In genomic region chr4:136430609-136431375, GRCm38 (mm10) we compare ENCODE assay signal across 12 mouse cellular contexts. TPM values are rescaled to one million over a fixed set of nuclear protein-coding genes. Genes with fewer than 3 reads are reported as not detected.
DNase-seq lines count a peak whose midpoint lies in the region; ATAC-seq and TF ChIP-seq lines count a peak whose summit lies in the region.
"Had no signal": no experiment of that assay in that cellular context is flagged by ENCODE, and none has a peak within 500 bp of the region (broad histone marks: within the 10 kb centered on the region; RNA-seq: fewer than 3 reads in every experiment).

No protein-coding gene starts in this region.

- H3K27me3 ChIP-seq in lung, embryonic 14.5 days (ENCODE audit: insufficient read depth, low read length), result no peaks in the 10 kb centered on the region; the same call in 1 of the 2 replicates
- H3K27me3 ChIP-seq in embryonic facial prominence, embryonic 11.5 days (ENCODE audit: control insufficient read depth, insufficient read depth, low read length), result 0 out of 2 replicates have a peak, but pooled peaks cover under 1% of the 10 kb centered on the region
- peaks cover 6% of the 10 kb centered on the region; the same call in 1 of the 2 replicates for H3K27me3 ChIP-seq in forebrain, embryonic 16.5 days (replicated peaks; ENCODE audit: control insufficient read depth, insufficient read depth, low read length)
- H3K27me3 ChIP-seq in hindbrain, embryonic 16.5 days (replicated peaks; ENCODE audit: control insufficient read depth, insufficient read depth, low read length), result no peaks in the 10 kb centered on the region; the same call in 1 of the 2 replicates

- no peak overlapping the region for H3K4me3 ChIP-seq in lung, embryonic 14.5 days (ENCODE audit: low read depth, low read length)
- no peak overlapping the region for H3K4me3 ChIP-seq in embryonic facial prominence, embryonic 11.5 days (ENCODE audit: low read depth, low read length)
- no peak overlapping the region for H3K4me3 ChIP-seq in forebrain, embryonic 16.5 days (replicated peaks; ENCODE audit: low read length)
- no peak overlapping the region for H3K4me3 ChIP-seq in hindbrain, embryonic 16.5 days (ENCODE audit: low read length)

- peak; percentile 66 for ATAC-seq in lung, embryonic 14.5 days (ENCODE audit: insufficient read depth)
- 0 out of 2 replicates have a peak, but pooled peaks have one; percentile 49 for ATAC-seq in embryonic facial prominence, embryonic 11.5 days (replicated peaks; ENCODE audit: insufficient number of reproducible peaks, low FRiP score, low TSS enrichment, low read depth)
- ATAC-seq in forebrain, embryonic 16.5 days, result peak; percentile 55
- no peak for ATAC-seq in hindbrain, embryonic 16.5 days
- no peak for ATAC-seq in megakaryocyte progenitor cell, adult 5-6 weeks (replicated peaks; ENCODE audit: poor library complexity)

- H3K9me3 ChIP-seq in lung, embryonic 14.5 days (ENCODE audit: low read depth, low read length), result no peaks in the 10 kb centered on the region
- no peaks in the 10 kb centered on the region for H3K9me3 ChIP-seq in embryonic facial prominence, embryonic 11.5 days (replicated peaks; ENCODE audit: control insufficient read depth, low read length)
- no peaks in the 10 kb centered on the region for H3K9me3 ChIP-seq in forebrain, embryonic 16.5 days (ENCODE audit: control insufficient read depth, low read length)
- H3K9me3 ChIP-seq in hindbrain, embryonic 16.5 days (ENCODE audit: control insufficient read depth, low read length), result no peaks in the 10 kb centered on the region
- H3K9me3 ChIP-seq: G1E had no signal

- no peak overlapping the region for H3K4me2 ChIP-seq in lung, embryonic 14.5 days
- H3K4me2 ChIP-seq in embryonic facial prominence, embryonic 11.5 days (ENCODE audit: low read depth, low read length), result no peak overlapping the region
- no peak overlapping the region for H3K4me2 ChIP-seq in forebrain, embryonic 16.5 days (ENCODE audit: low read length)
- no peak overlapping the region for H3K4me2 ChIP-seq in hindbrain, embryonic 16.5 days (ENCODE audit: low read length)

- peak; percentile 29 for DNase-seq in lung, embryonic 14.5 days
- DNase-seq in lung, postnatal 10 days, result no peak
- DNase-seq in embryonic facial prominence, embryonic 11.5 days (ENCODE audit: low spot score), result no peak
- DNase-seq in B cell, adult 2 months, result no peak
- no peak for DNase-seq in layer of hippocampus, adult 8-10 months (ENCODE audit: low spot score in 2 of 2)
- DNase-seq: right cerebral cortex, postnatal 25 days had no signal

- no peak for TF ChIP-seq CTCF in lung, embryonic 14.5 days (IDR thresholded peaks at IDR 0.05; ENCODE audit: low read depth)

- H3K4me1 ChIP-seq in lung, embryonic 14.5 days (ENCODE audit: insufficient read depth), result no peaks in the 10 kb centered on the region
- no peaks in the 10 kb centered on the region; the same call in 1 of the 2 replicates for H3K4me1 ChIP-seq in embryonic facial prominence, embryonic 11.5 days (ENCODE audit: control insufficient read depth, insufficient read depth, low read length)
- peaks cover 10% of the 10 kb centered on the region for H3K4me1 ChIP-seq in forebrain, embryonic 16.5 days (replicated peaks; ENCODE audit: control insufficient read depth, insufficient read depth, low read length)
- H3K4me1 ChIP-seq in hindbrain, embryonic 16.5 days (ENCODE audit: control insufficient read depth, insufficient read depth, low read depth, low read length), result peaks cover 8% of the 10 kb centered on the region

- H3K9ac ChIP-seq in lung, embryonic 14.5 days, result no peak overlapping the region
- H3K9ac ChIP-seq in embryonic facial prominence, embryonic 11.5 days (replicated peaks; ENCODE audit: low read length), result no peak overlapping the region
- H3K9ac ChIP-seq in forebrain, embryonic 16.5 days (replicated peaks; ENCODE audit: low read depth, low read length), result no peak overlapping the region
- H3K9ac ChIP-seq in hindbrain, embryonic 16.5 days (ENCODE audit: low read depth, low read length), result peak overlapping the region; percentile 11; the same call in 1 of the 2 replicates

- WGBS in lung, embryonic 14.5 days, result 27% methylated on average over 11 of the region's 11 CpGs
- WGBS in embryonic facial prominence, embryonic 11.5 days, result 38% methylated on average over 11 of the region's 11 CpGs
- WGBS in forebrain, embryonic 16.5 days, result 25% methylated on average over 11 of the region's 11 CpGs
- WGBS in hindbrain, embryonic 16.5 days, result 27% methylated on average over 10 of the region's 11 CpGs

- H3K27ac ChIP-seq in lung, embryonic 14.5 days (ENCODE audit: low read depth), result 0 out of 2 replicates have a peak overlapping the region, but pooled peaks have one; percentile 42
- H3K27ac ChIP-seq in embryonic facial prominence, embryonic 11.5 days (replicated peaks; ENCODE audit: low read depth, low read length), result no peak overlapping the region
- H3K27ac ChIP-seq in forebrain, embryonic 16.5 days (ENCODE audit: low read length), result no peak overlapping the region
- no peak overlapping the region for H3K27ac ChIP-seq in hindbrain, embryonic 16.5 days (ENCODE audit: low read depth, low read length)

- no peaks in the 10 kb centered on the region for H3K36me3 ChIP-seq in lung, embryonic 14.5 days (ENCODE audit: insufficient read depth)
- H3K36me3 ChIP-seq in embryonic facial prominence, embryonic 11.5 days (replicated peaks; ENCODE audit: control insufficient read depth, insufficient read depth, low read depth, low read length), result no peaks in the 10 kb centered on the region
- H3K36me3 ChIP-seq in forebrain, embryonic 16.5 days (ENCODE audit: control insufficient read depth, insufficient read depth), result no peaks in the 10 kb centered on the region
- no peaks in the 10 kb centered on the region for H3K36me3 ChIP-seq in hindbrain, embryonic 16.5 days (ENCODE audit: control insufficient read depth, insufficient read depth, low read length)
- H3K36me3 ChIP-seq: G1E had no signal

RNA-seq across cellular contexts. Expression of gene Htr1d, which starts 7.5 kb away (rescaled TPM):
- 0.07 TPM in 1 of 2 replicates, not detected in the other for polyA plus RNA-seq in lung, embryonic 14.5 days (2014; fragmentation: Nextera tagmentation; extraction: Ambion mirVana)
- polyA plus RNA-seq in embryonic facial prominence, embryonic 11.5 days (2014; fragmentation: Nextera tagmentation; extraction: Ambion mirVana), result 0.11 and 0.47 TPM in 2 replicates
- polyA plus RNA-seq in forebrain, embryonic 16.5 days (2015; fragmentation: Nextera tagmentation; extraction: Ambion mirVana), result 0.96 and 1.2 TPM in 2 replicates
- polyA plus RNA-seq in hindbrain, embryonic 16.5 days (2015; fragmentation: Nextera tagmentation; extraction: Ambion mirVana), result 3.7 and 4.7 TPM in 2 replicates
- total RNA-seq in layer of hippocampus, adult 8-10 months (2022), result under 1 TPM; 0.14 to 0.76 (median 0.28) TPM
- not detected in 2 replicates for total RNA-seq in megakaryocyte progenitor cell, adult 5-6 weeks (2015)
- not detected in 2 replicates for total RNA-seq in megakaryocyte progenitor cell, adult 5-6 weeks (2017)
- total RNA-seq: adrenal gland, postnatal 25 days; hematopoietic stem cell, adult 5-6 weeks had no signal
- polyA plus RNA-seq: G1E had no signal

RNA-seq across cellular contexts. Expression of gene 6030445D17Rik, which starts 31.3 kb away (rescaled TPM):
- 0.30 and 0.42 TPM in 2 replicates for polyA plus RNA-seq in lung, embryonic 14.5 days (2014; fragmentation: Nextera tagmentation; extraction: Ambion mirVana)
- polyA plus RNA-seq in embryonic facial prominence, embryonic 11.5 days (2014; fragmentation: Nextera tagmentation; extraction: Ambion mirVana), result 0.15 and 0.20 TPM in 2 replicates
- 0.15 TPM in 1 of 2 replicates, not detected in the other for polyA plus RNA-seq in forebrain, embryonic 16.5 days (2015; fragmentation: Nextera tagmentation; extraction: Ambion mirVana)
- 0.11 and 0.43 TPM in 2 replicates for polyA plus RNA-seq in hindbrain, embryonic 16.5 days (2015; fragmentation: Nextera tagmentation; extraction: Ambion mirVana)
- total RNA-seq in layer of hippocampus, adult 8-10 months (2022), result 1 to 10 TPM in 1 of 4 experiments, under 1 TPM in 3; 0.57 to 1.3 (median 0.85) TPM
- not detected in 2 replicates for total RNA-seq in megakaryocyte progenitor cell, adult 5-6 weeks (2015)
- total RNA-seq in megakaryocyte progenitor cell, adult 5-6 weeks (2017), result not detected in 2 replicates
- total RNA-seq: G1E had no signal
- polyA plus RNA-seq: G1E had no signal

RNA-seq across cellular contexts. Expression of gene Luzp1, which starts 38.8 kb away (rescaled TPM):
- polyA plus RNA-seq in lung, embryonic 14.5 days (2014; fragmentation: Nextera tagmentation; extraction: Ambion mirVana), result 111 and 140 TPM in 2 replicates
- polyA plus RNA-seq in embryonic facial prominence, embryonic 11.5 days (2014; fragmentation: Nextera tagmentation; extraction: Ambion mirVana), result 116 and 119 TPM in 2 replicates
- 51.5 and 60.3 TPM in 2 replicates for polyA plus RNA-seq in forebrain, embryonic 16.5 days (2015; fragmentation: Nextera tagmentation; extraction: Ambion mirVana)
- 55.5 and 63.4 TPM in 2 replicates for polyA plus RNA-seq in hindbrain, embryonic 16.5 days (2015; fragmentation: Nextera tagmentation; extraction: Ambion mirVana)
- 100 to 1,000 TPM in 2 of 4 experiments, 10 to 100 TPM in 2; 72.1 to 118 (median 95.1) TPM for total RNA-seq in layer of hippocampus, adult 8-10 months (2022)
- total RNA-seq in megakaryocyte progenitor cell, adult 5-6 weeks (2015), result 3.4 and 3.7 TPM in 2 replicates
- total RNA-seq in megakaryocyte progenitor cell, adult 5-6 weeks (2017), result 2.3 and 3.3 TPM in 2 replicates
- polyA plus RNA-seq: G1E had no signal

Comparison
In these comparisons a context has a peak if more than half of its experiments do, and no peak if none do; other contexts are left out.
1. ATAC-seq: peak in lung, embryonic 14.5 days (single experiment), embryonic facial prominence, embryonic 11.5 days (single experiment) and forebrain, embryonic 16.5 days (single experiment); none in hindbrain, embryonic 16.5 days (single experiment) and megakaryocyte progenitor cell, adult 5-6 weeks (single experiment).